Mouse (Mus musculus): Measurements from ENCODE around the gene Zfp456. TPM values are rescaled to one million over a fixed set of nuclear protein-coding genes. Genes with fewer than 3 reads are reported as not detected.

Gene Zfp456
- polyA plus RNA-seq, 1 experiment from 2014 or later, result 1.4 TPM

Other genes starting within 250 kb of the Zfp456 start
- gene Rsl1, start 202.6 kb downstream of the Zfp456 start, polyA plus RNA-seq (2014; fragmentation: Nextera tagmentation; extraction: Ambion mirVana), result 3.6 and 3.8 TPM in 2 replicates
- 0.80 and 1.0 TPM in 2 replicates for gene Zfp455, start 181.3 kb downstream of the Zfp456 start, polyA plus RNA-seq (2014; fragmentation: Nextera tagmentation; extraction: Ambion mirVana)
- gene Zfp458, start 97.3 kb downstream of the Zfp456 start, polyA plus RNA-seq (2014; fragmentation: Nextera tagmentation; extraction: Ambion mirVana), result 1.2 and 1.6 TPM in 2 replicates
- 0.94 and 1.7 TPM in 2 replicates for gene Zfp457, start 69.3 kb downstream of the Zfp456 start, polyA plus RNA-seq (2014; fragmentation: Nextera tagmentation; extraction: Ambion mirVana)
- gene Zfp595, start 43.2 kb downstream of the Zfp456 start, polyA plus RNA-seq (2014; fragmentation: Nextera tagmentation; extraction: Ambion mirVana), result 1.2 and 1.4 TPM in 2 replicates
- gene Gm28044, start 15.3 kb downstream of the Zfp456 start, polyA plus RNA-seq (2014; fragmentation: Nextera tagmentation; extraction: Ambion mirVana), result 0.89 and 0.97 TPM in 2 replicates
- 0.72 and 0.93 TPM in 2 replicates for gene Zfp953, start 15.2 kb downstream of the Zfp456 start, polyA plus RNA-seq (2014; fragmentation: Nextera tagmentation; extraction: Ambion mirVana)
- gene Gm28041, start 77 bp downstream of the Zfp456 start, polyA plus RNA-seq (2014; fragmentation: Nextera tagmentation; extraction: Ambion mirVana), result 0.73 TPM in 1 of 2 replicates, not detected in the other
- 2.8 and 4.6 TPM in 2 replicates for gene Zfp429, start 24.0 kb upstream of the Zfp456 start, polyA plus RNA-seq (2014; fragmentation: Nextera tagmentation; extraction: Ambion mirVana)
- 0.36 and 0.49 TPM in 2 replicates for gene Zfp459, start 45.6 kb upstream of the Zfp456 start, polyA plus RNA-seq (2014; fragmentation: Nextera tagmentation; extraction: Ambion mirVana)
- gene Zfp874a, start 75.8 kb upstream of the Zfp456 start, polyA plus RNA-seq (2014; fragmentation: Nextera tagmentation; extraction: Ambion mirVana), result 4.8 and 5.8 TPM in 2 replicates
- 2.3 and 2.6 TPM in 2 replicates for gene Zfp874b, start 108.4 kb upstream of the Zfp456 start, polyA plus RNA-seq (2014; fragmentation: Nextera tagmentation; extraction: Ambion mirVana)
- 8.8 and 9.0 TPM in 2 replicates for gene Zfp58, start 124.7 kb upstream of the Zfp456 start, polyA plus RNA-seq (2014; fragmentation: Nextera tagmentation; extraction: Ambion mirVana)
- not detected in 2 replicates for gene Gm26965, start 150.3 kb upstream of the Zfp456 start, polyA plus RNA-seq (2014; fragmentation: Nextera tagmentation; extraction: Ambion mirVana)
- gene Zfp87, start 150.4 kb upstream of the Zfp456 start, polyA plus RNA-seq (2014; fragmentation: Nextera tagmentation; extraction: Ambion mirVana), result 19.3 and 22.0 TPM in 2 replicates
- gene Zfp748, start 178.0 kb upstream of the Zfp456 start, polyA plus RNA-seq (2014; fragmentation: Nextera tagmentation; extraction: Ambion mirVana), result 8.3 and 9.6 TPM in 2 replicates
- 2.9 and 3.7 TPM in 2 replicates for gene Zfp729b, start 233.9 kb upstream of the Zfp456 start, polyA plus RNA-seq (2014; fragmentation: Nextera tagmentation; extraction: Ambion mirVana)